Comparison of ENCODE assay signal across 27 mouse cellular contexts in genomic region chr10:12917626-12918025, GRCm38 (mm10). TPM values are rescaled to one million over a fixed set of nuclear protein-coding genes. Genes with fewer than 3 reads are reported as not detected.
A peak's percentile ranks its signal among the peaks of the same experiment; 100 is the strongest.
DNase-seq lines count a peak whose midpoint lies in the region; ATAC-seq and TF ChIP-seq lines count a peak whose summit lies in the region.
"Had no signal": no experiment of that assay in that cellular context is flagged by ENCODE, and none has a peak within 500 bp of the region (broad histone marks: within the 10 kb centered on the region; RNA-seq: fewer than 3 reads in every experiment).

No protein-coding gene starts in this region.

- H3K9ac ChIP-seq in neural tube, embryonic 11.5 days (ENCODE audit: low read length) = no peak overlapping the region
- no peak overlapping the region for H3K9ac ChIP-seq in neural tube, embryonic 15.5 days (replicated peaks)
- no peak overlapping the region for H3K9ac ChIP-seq in liver, postnatal 0 days (replicated peaks)
- H3K9ac ChIP-seq: embryonic facial prominence, embryonic 13.5 days; embryonic facial prominence, embryonic 15.5 days; forebrain, embryonic 12.5 days had no signal

- no peak overlapping the region for H3K4me2 ChIP-seq in neural tube, embryonic 11.5 days (ENCODE audit: low read depth)
- H3K4me2 ChIP-seq in neural tube, embryonic 15.5 days = no peak overlapping the region
- H3K4me2 ChIP-seq in liver, postnatal 0 days (ENCODE audit: low read depth, low read length) = no peak overlapping the region
- H3K4me2 ChIP-seq: embryonic facial prominence, embryonic 13.5 days; embryonic facial prominence, embryonic 15.5 days; forebrain, embryonic 12.5 days had no signal

- H3K36me3 ChIP-seq in neural tube, embryonic 11.5 days (ENCODE audit: control insufficient read depth, insufficient read depth, low read length) = no peaks in the 10 kb centered on the region
- H3K36me3 ChIP-seq in neural tube, embryonic 15.5 days = no peaks in the 10 kb centered on the region
- H3K36me3 ChIP-seq in liver, postnatal 0 days (replicated peaks; ENCODE audit: insufficient read depth, low read length) = 0 out of 2 replicates have a peak, but pooled peaks cover 3% of the 10 kb centered on the region
- H3K36me3 ChIP-seq: embryonic facial prominence, embryonic 13.5 days; embryonic facial prominence, embryonic 15.5 days; forebrain, embryonic 10.5 days; forebrain, embryonic 12.5 days had no signal

- H3K9me3 ChIP-seq in neural tube, embryonic 11.5 days (ENCODE audit: control insufficient read depth, low read length) = no peaks in the 10 kb centered on the region
- H3K9me3 ChIP-seq in neural tube, embryonic 15.5 days (replicated peaks) = no peaks in the 10 kb centered on the region
- no peaks in the 10 kb centered on the region for H3K9me3 ChIP-seq in liver, postnatal 0 days (ENCODE audit: low read length)
- H3K9me3 ChIP-seq: embryonic facial prominence, embryonic 13.5 days; embryonic facial prominence, embryonic 15.5 days; forebrain, embryonic 10.5 days; forebrain, embryonic 12.5 days had no signal

- no peak for TF ChIP-seq CTCF in liver, postnatal 0 days (IDR thresholded peaks at IDR 0.05; ENCODE audit: low read depth)

- WGBS in neural tube, embryonic 11.5 days = 17% methylated on average over 1 of the region's 1 CpGs
- WGBS in neural tube, embryonic 15.5 days = 19% methylated on average over 1 of the region's 1 CpGs
- 93% methylated on average over 1 of the region's 1 CpGs for WGBS in liver, postnatal 0 days (ENCODE audit: insufficient replicate concordance)

- peak; percentile 29 for DNase-seq in embryo, embryonic 10 days (ENCODE audit: low spot score)
- no peak for DNase-seq in embryo, embryonic 11 days
- DNase-seq in neural tube, embryonic 11.5 days (ENCODE audit: low spot score) = no peak
- DNase-seq in embryo, embryonic 10.5 days (ENCODE audit: low spot score) = peak; percentile 53
- DNase-seq in mesoderm, embryonic 11.5 days (ENCODE audit: low read depth, low spot score) = peak; percentile 58
- no peak for DNase-seq in liver, postnatal 0 days
- DNase-seq in adrenal gland, postnatal 36 days = no peak
- DNase-seq: adrenal gland, adult 8-10 months; adrenal gland, postnatal 14 days; B cell, adult 2 months; cerebellum, adult 11 months; cerebellum, adult 18-20 months; cerebellum, adult 8-10 months; cerebellum, adult 9-11 months; cerebellum, postnatal 14 days; cerebellum, postnatal 36 days had no signal

- ATAC-seq in neural tube, embryonic 11.5 days (ENCODE audit: insufficient read depth, low FRiP score, low TSS enrichment) = no peak
- no peak for ATAC-seq in neural tube, embryonic 15.5 days (ENCODE audit: low FRiP score)
- no peak for ATAC-seq in liver, postnatal 0 days
- ATAC-seq: activated CD4-positive, CD25-positive, alpha-beta regulatory T cell, adult 4 months; CD4-positive, CD25-positive, alpha-beta regulatory T cell, adult 4 months; forebrain, embryonic 14.5 days; forebrain, embryonic 16.5 days had no signal

- no peak for TF ChIP-seq EP300 in liver, postnatal 0 days (IDR thresholded peaks at IDR 0.05; ENCODE audit: low read depth)

- no peak overlapping the region for H3K4me3 ChIP-seq in neural tube, embryonic 11.5 days (ENCODE audit: low read depth, low read length)
- no peak overlapping the region for H3K4me3 ChIP-seq in neural tube, embryonic 15.5 days (replicated peaks)
- H3K4me3 ChIP-seq in liver, postnatal 0 days (ENCODE audit: low read depth, low read length) = no peak overlapping the region
- H3K4me3 ChIP-seq: embryonic facial prominence, embryonic 13.5 days; embryonic facial prominence, embryonic 15.5 days; erythroblast, embryonic 14.5 days; forebrain, embryonic 10.5 days; forebrain, embryonic 12.5 days had no signal

- H3K4me1 ChIP-seq in neural tube, embryonic 11.5 days (ENCODE audit: control insufficient read depth, insufficient read depth, low read length) = no peaks in the 10 kb centered on the region
- H3K4me1 ChIP-seq in neural tube, embryonic 15.5 days = no peaks in the 10 kb centered on the region
- no peaks in the 10 kb centered on the region for H3K4me1 ChIP-seq in liver, postnatal 0 days (ENCODE audit: insufficient read depth)
- H3K4me1 ChIP-seq: embryonic facial prominence, embryonic 15.5 days; forebrain, embryonic 12.5 days had no signal

- H3K27me3 ChIP-seq in neural tube, embryonic 11.5 days (ENCODE audit: control insufficient read depth, insufficient read depth, low read length) = no peaks in the 10 kb centered on the region
- no peaks in the 10 kb centered on the region for H3K27me3 ChIP-seq in neural tube, embryonic 15.5 days (replicated peaks)
- H3K27me3 ChIP-seq in liver, postnatal 0 days (ENCODE audit: insufficient read depth, low read length) = no peaks in the 10 kb centered on the region
- H3K27me3 ChIP-seq: CH12.LX; embryonic facial prominence, embryonic 13.5 days; embryonic facial prominence, embryonic 15.5 days; forebrain, embryonic 12.5 days had no signal

- peak overlapping the region; percentile 45; the same call in 1 of the 2 replicates for H3K27ac ChIP-seq in neural tube, embryonic 11.5 days (ENCODE audit: low read depth, low read length)
- H3K27ac ChIP-seq in neural tube, embryonic 15.5 days (replicated peaks) = no peak overlapping the region
- H3K27ac ChIP-seq in liver, postnatal 0 days (ENCODE audit: low read depth) = no peak overlapping the region
- H3K27ac ChIP-seq: embryonic facial prominence, embryonic 13.5 days; embryonic facial prominence, embryonic 15.5 days; forebrain, embryonic 10.5 days; forebrain, embryonic 12.5 days had no signal

RNA-seq across cellular contexts. Expression of gene Stx11, which starts 46.5 kb away (rescaled TPM):
- 1.8 and 2.7 TPM in 2 replicates for polyA plus RNA-seq in neural tube, embryonic 11.5 days (2014; fragmentation: Nextera tagmentation; extraction: Ambion mirVana)
- 3.1 and 8.8 TPM in 2 replicates for polyA plus RNA-seq in neural tube, embryonic 15.5 days (2015; fragmentation: Nextera tagmentation; extraction: Ambion mirVana)
- polyA plus RNA-seq in liver, postnatal 0 days (2015; fragmentation: Nextera tagmentation; extraction: Ambion mirVana) = 10.3 and 11.9 TPM in 2 replicates
- total RNA-seq in adrenal gland, postnatal 36 days (2021) = 10 to 100 TPM in 1 of 2 experiments, 1 to 10 TPM in 1; 7.6 to 13.2 TPM

RNA-seq across cellular contexts. Expression of gene Utrn, which starts 48.5 kb away (rescaled TPM):
- polyA plus RNA-seq in neural tube, embryonic 11.5 days (2014; fragmentation: Nextera tagmentation; extraction: Ambion mirVana) = 46.4 and 47.4 TPM in 2 replicates
- polyA plus RNA-seq in neural tube, embryonic 15.5 days (2015; fragmentation: Nextera tagmentation; extraction: Ambion mirVana) = 27.5 and 36.5 TPM in 2 replicates
- 8.0 and 9.7 TPM in 2 replicates for polyA plus RNA-seq in liver, postnatal 0 days (2015; fragmentation: Nextera tagmentation; extraction: Ambion mirVana)
- 100 to 1,000 TPM in 1 of 2 experiments, 10 to 100 TPM in 1; 98.5 to 102 TPM for total RNA-seq in adrenal gland, postnatal 36 days (2021)

Comparison
In these comparisons a context has a peak if more than half of its experiments do, and no peak if none do; other contexts are left out.
1. DNase-seq: peak in embryo, embryonic 10 days (single experiment), embryo, embryonic 10.5 days (single experiment) and mesoderm, embryonic 11.5 days (single experiment); none in embryo, embryonic 11 days (single experiment), neural tube, embryonic 11.5 days (single experiment), liver, postnatal 0 days (single experiment) and adrenal gland, postnatal 36 days (0 of 2).